In genomic region chr8:121829048-121829776, GRCm38 (mm10) we compare ENCODE assay signal across 8 mouse cellular contexts. TPM values are rescaled to one million over a fixed set of nuclear protein-coding genes. Genes with fewer than 3 reads are reported as not detected.
DNase-seq lines count a peak whose midpoint lies in the region; ATAC-seq and TF ChIP-seq lines count a peak whose summit lies in the region.

Gene Klhdc4 (minus strand): TSS chr8:121829569.

- peak within 1 kb of the TSS; percentile 38 for H3K27ac ChIP-seq in cortical plate, adult 2 months (ENCODE audit: insufficient read depth, low read length)

- peak; percentile 82 for DNase-seq in gastrocnemius, postnatal 10 days
- peak; percentile 98 for DNase-seq in induced T-regulatory cell, adult 2 months (ENCODE audit: low read depth)
- DNase-seq in left cerebral cortex, adult 9 months (ENCODE audit: low spot score in 2 of 2): peak; percentile 66 to 92
- DNase-seq in right cerebral cortex, postnatal 14 days: peak; percentile 87
- peak; percentile 81 to 87 for DNase-seq in urinary bladder, postnatal 36 days (ENCODE audit: low spot score in 2 of 2)

- TF ChIP-seq CTCF in cortical plate, adult 2 months (IDR thresholded peaks at IDR 0.05; ENCODE audit: extremely low read depth, insufficient read depth, low read length): no peak

- peaks cover 7% of the 10 kb centered on the region for H3K4me1 ChIP-seq in cortical plate, adult 2 months (ENCODE audit: control insufficient read depth, insufficient read depth, low read length)

- ATAC-seq in activated CD4-positive, CD25-positive, alpha-beta regulatory T cell, adult 4 months: peak; percentile 95
- peak; percentile 98 for ATAC-seq in megakaryocyte progenitor cell, adult 5-6 weeks (replicated peaks; ENCODE audit: poor library complexity)

- peak within 1 kb of the TSS; percentile 39 for H3K4me3 ChIP-seq in cortical plate, adult 2 months (ENCODE audit: insufficient read depth, low read length)

- TF ChIP-seq POLR2A in cortical plate, adult 2 months (IDR thresholded peaks at IDR 0.05; ENCODE audit: extremely low read depth, insufficient read depth, low read length): peak; percentile 69; the same call in 1 of the 2 replicates

RNA-seq across cellular contexts. Expression of gene Klhdc4, which starts in this region (rescaled TPM):
- 10 to 100 TPM; 17.7 to 18.6 TPM for polyA plus RNA-seq in activated CD4-positive, CD25-positive, alpha-beta regulatory T cell, adult 4 months (2017; shearing (Covaris generic))
- 46.8 and 51.7 TPM in 2 replicates for polyA plus RNA-seq in cortical plate, adult 2 months (2012; rRNA removed)
- total RNA-seq in gastrocnemius, postnatal 10 days (2021): 10 to 100 TPM; 10.7 to 13.3 TPM
- 16.5 and 18.6 TPM in 2 replicates for total RNA-seq in megakaryocyte progenitor cell, adult 5-6 weeks (2015)
- 46.1 and 46.9 TPM in 2 replicates for total RNA-seq in megakaryocyte progenitor cell, adult 5-6 weeks (2017)

Comparison
In these comparisons a context has a peak if more than half of its experiments do, and no peak if none do; other contexts are left out.
1. Peak in every context shown above with its lines: DNase-seq, ATAC-seq, H3K4me3 ChIP-seq and H3K27ac ChIP-seq.